In genomic region chr4:149752124-149752799, GRCm38 (mm10) we compare ENCODE assay signal across 8 mouse cellular contexts. TPM values are rescaled to one million over a fixed set of nuclear protein-coding genes. Genes with fewer than 3 reads are reported as not detected.
A peak's percentile ranks its signal among the peaks of the same experiment; 100 is the strongest.
DNase-seq lines count a peak whose midpoint lies in the region; ATAC-seq lines count a peak whose summit lies in the region.

No protein-coding gene starts in this region.

- peak; percentile 79 for ATAC-seq in granulocyte monocyte progenitor cell, adult 5-6 weeks (replicated peaks; ENCODE audit: poor library complexity, severe bottlenecking)

- DNase-seq in layer of hippocampus, adult 18-20 months (ENCODE audit: low spot score in 2 of 2), result peak; percentile 56 to 80
- DNase-seq in layer of hippocampus, adult 9-11 months, result no peak
- DNase-seq in Muller cell, postnatal 12 days (ENCODE audit: inconsistent ontology term), result peak; percentile 59
- peak; percentile 50 to 63 for DNase-seq in cerebellum, postnatal 36 days
- peak; percentile 76 for DNase-seq in left cerebral cortex, postnatal 14 days (ENCODE audit: low spot score in 2 of 2)
- DNase-seq in naive thymus-derived CD4-positive, alpha-beta T cell, adult 2 months (ENCODE audit: low read depth), result peak; percentile 53
- no peak for DNase-seq in spleen, adult 12 weeks (ENCODE audit: low spot score)

- intact Hi-C loops in left cerebral cortex, postnatal 14 days (cut with DNase I), result loop anchor here (2.0 to 5.0 kb wide), 2 partner anchors 50 to 207 kb away; no protein-coding TSS in a partner anchor

RNA-seq across cellular contexts. Expression of gene Tmem201, which starts 14.4 kb away (rescaled TPM):
- 10 to 100 TPM; 68.1 to 73.2 TPM for total RNA-seq in layer of hippocampus, adult 18-20 months (2021)
- total RNA-seq in granulocyte monocyte progenitor cell, adult 5-6 weeks (2014; fragmentation: Nextera tagmentation), result 14.0 and 17.6 TPM in 2 replicates
- total RNA-seq in granulocyte monocyte progenitor cell, adult 5-6 weeks (2017), result 7.1 and 7.5 TPM in 2 replicates
- 10 to 100 TPM; 63.9 to 66.8 TPM for total RNA-seq in left cerebral cortex, postnatal 14 days (2021)

RNA-seq across cellular contexts. Expression of gene Slc25a33, which starts 21.8 kb away (rescaled TPM):
- total RNA-seq in layer of hippocampus, adult 18-20 months (2021), result 10 to 100 TPM; 31.4 to 34.2 TPM
- 1.6 and 5.8 TPM in 2 replicates for total RNA-seq in granulocyte monocyte progenitor cell, adult 5-6 weeks (2014; fragmentation: Nextera tagmentation)
- total RNA-seq in granulocyte monocyte progenitor cell, adult 5-6 weeks (2017), result 3.9 and 5.2 TPM in 2 replicates
- 10 to 100 TPM; 33.6 to 38.2 TPM for total RNA-seq in left cerebral cortex, postnatal 14 days (2021)

RNA-seq across cellular contexts. Expression of gene Pik3cd, which starts 49.9 kb away (rescaled TPM):
- 10 to 100 TPM; 21.4 to 26.3 TPM for total RNA-seq in layer of hippocampus, adult 18-20 months (2021)
- 72.9 and 80.4 TPM in 2 replicates for total RNA-seq in granulocyte monocyte progenitor cell, adult 5-6 weeks (2014; fragmentation: Nextera tagmentation)
- 64.5 and 81.6 TPM in 2 replicates for total RNA-seq in granulocyte monocyte progenitor cell, adult 5-6 weeks (2017)
- 10 to 100 TPM; 21.2 to 25.0 TPM for total RNA-seq in left cerebral cortex, postnatal 14 days (2021)

Comparison
In these comparisons a context has a peak if more than half of its experiments do, and no peak if none do; other contexts are left out.
1. DNase-seq: peak in layer of hippocampus, adult 18-20 months (2 of 2), Muller cell, postnatal 12 days (single experiment), cerebellum, postnatal 36 days (2 of 2), left cerebral cortex, postnatal 14 days (2 of 2) and naive thymus-derived CD4-positive, alpha-beta T cell, adult 2 months (single experiment); none in layer of hippocampus, adult 9-11 months (single experiment) and spleen, adult 12 weeks (single experiment).
2. RNA of gene Slc25a33, which starts 21.8 kb away (total RNA-seq): 33.6 to 38.2 TPM in left cerebral cortex, postnatal 14 days and 31.4 to 34.2 TPM in layer of hippocampus, adult 18-20 months; 1.6 to 5.8 TPM in granulocyte monocyte progenitor cell, adult 5-6 weeks; every median in the first group is over 4 times any median in the second.